Mouse (Mus musculus): ENCODE measurements around the gene Tex13c3. TPM values are rescaled to one million over a fixed set of nuclear protein-coding genes. Genes with fewer than 3 reads are reported as not detected.

Gene Tex13c3
- polyA plus RNA-seq (2014; fragmentation: Illumina TruSeq; extraction: RNeasy Lipid Tissue Mini Kit (QIAGEN cat#74804); ENCODE audit: low read depth, low replicate concordance), result not detected

DNA sequence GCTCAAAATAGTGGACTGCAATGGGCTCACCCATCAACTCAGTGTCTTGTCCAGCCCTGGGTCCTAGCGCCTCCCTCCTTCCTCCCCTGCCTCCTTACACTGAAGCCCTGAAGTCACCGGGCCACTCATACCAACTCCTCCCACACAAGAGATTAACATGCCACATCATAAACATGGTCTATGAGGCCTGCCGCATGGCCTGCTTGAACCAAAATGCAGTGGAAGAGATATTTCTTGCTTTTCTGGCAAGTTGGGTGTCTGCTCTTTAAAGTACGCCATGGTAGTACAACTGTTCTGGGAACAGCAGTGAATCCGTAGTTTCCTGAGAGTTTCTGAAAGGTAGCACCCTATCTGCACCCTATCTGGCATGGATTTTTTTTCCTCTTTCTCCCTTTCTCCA, at the start of gene Tex13c3:
Tex13c3 (minus strand) TSS at position 101 of the 400 bp plus-strand sequence.

